Mouse (Mus musculus) thymus, postnatal 36 days (tissue): ENCODE measurements around the gene Gdf7.

Experiments used
- DNase-seq, 2 experiments: peaks; one replicate each; pipeline ENCODE4 v3.0.0; 2022; ENCODE audit warnings: mixed read lengths in 2 of 2

Gdf7 gene

DNA sequence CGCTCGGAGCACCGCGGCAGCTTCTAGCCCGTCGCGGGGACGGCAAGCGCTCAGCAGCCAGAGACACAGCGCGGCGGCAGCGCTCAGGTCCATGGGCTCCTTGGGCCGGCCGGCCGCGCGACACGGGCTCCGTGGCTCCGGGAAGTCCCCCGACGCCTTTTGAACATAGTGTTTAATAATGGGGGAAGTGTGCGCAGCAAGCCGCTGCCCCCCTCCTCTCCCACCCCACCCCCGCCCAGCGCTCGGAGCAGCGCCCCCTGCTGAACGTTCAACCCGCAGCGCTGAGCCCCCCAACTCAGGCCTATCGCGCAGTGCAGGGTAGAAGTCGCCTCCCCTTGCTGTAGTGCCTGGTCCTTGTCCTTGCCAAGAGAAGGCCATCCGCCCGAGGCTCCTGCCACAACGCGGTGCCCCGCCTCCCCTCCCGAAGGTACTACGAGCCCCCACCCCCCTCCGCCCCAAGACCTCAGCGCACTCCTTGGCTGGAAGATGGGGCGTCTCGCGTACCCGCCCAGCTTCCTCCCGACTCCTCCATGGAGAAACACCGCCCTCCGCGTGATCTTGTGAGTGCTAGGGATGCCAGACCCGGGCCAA is at the start of gene Gdf7:
Gene Gdf7 (minus strand): TSS at position 114 of the 591 bp plus-strand sequence.
- no peak for DNase-seq

DNA sequence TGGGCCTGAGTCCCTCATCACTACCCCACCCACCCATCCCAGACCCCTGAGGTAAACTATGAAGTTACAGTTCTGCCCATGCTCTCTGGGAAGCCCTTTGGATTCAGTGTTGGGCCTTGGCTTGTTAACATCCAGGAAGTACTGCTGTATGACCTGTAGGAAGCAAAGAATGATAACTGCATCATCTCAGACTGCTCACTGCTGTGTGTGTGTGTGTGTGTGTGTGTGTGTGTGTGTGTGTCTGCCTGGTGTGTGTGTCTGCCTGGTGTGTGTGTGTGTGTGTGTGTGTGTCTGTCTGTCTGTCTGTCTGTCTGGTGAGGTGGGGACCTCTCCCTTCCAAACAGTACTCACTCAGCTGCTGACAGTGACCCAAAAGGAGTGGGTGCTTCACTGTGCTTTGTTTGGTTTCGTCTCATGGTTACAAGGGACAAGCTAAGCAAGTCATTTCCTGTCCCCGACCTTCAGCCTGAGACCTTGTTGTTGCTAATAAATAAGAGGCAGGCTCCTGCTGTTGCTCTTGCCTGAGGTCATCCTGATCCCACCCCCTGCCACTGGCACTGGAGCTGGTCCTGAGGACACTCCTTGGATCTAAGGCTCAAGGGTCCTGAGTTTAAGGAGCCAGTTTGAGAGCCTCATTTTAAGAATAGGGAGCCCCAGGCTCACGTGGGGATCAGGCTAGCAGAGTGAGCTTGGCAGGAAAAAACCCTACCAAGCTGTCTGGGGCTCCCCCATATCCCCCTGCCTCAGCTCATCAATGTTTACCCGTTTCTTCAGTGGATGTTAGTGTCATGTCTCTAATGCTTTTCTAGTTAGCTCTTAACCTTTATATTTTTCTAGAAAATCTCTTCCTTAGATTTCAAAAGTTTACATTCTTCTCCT is 49.5 kb upstream of the Gdf7 start:
- no peak for DNase-seq

DNA sequence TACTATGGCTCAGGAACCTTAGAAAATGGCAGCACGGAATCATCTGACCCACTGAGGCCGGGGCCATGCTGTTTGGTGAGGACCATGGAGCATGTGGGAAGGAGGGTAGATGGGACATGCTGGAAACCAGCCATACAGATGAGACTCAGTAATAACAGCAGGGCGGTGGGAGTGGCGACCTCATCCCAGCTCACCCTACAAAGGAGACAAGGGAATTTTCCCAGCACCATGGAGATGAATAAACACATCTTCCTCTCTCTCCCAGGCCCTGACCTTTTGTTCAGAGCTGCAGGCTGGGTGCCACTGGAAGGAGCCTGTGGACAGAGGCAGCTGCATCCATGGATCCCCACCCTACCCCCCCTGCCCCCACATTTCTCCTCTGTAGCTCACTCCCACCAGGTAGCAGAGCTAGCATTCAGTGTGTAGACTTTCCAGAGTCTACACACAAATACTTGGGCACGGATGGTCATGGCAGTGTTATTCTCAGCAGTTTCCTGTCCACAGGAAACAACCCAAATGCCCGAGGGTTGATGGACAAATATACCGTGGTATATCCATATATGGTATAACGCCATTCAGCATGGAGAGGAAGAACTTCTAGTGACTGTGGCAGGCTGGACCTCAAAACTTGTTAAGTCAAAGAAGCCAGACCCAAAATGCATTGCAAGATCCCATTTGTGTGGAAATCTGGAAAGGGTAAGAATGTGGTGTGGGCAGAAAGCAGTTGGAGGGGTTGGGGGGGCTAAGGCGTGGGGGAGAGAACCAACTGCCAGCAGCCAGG is 47.2 kb upstream of the Gdf7 start:
- no peak for DNase-seq

DNA sequence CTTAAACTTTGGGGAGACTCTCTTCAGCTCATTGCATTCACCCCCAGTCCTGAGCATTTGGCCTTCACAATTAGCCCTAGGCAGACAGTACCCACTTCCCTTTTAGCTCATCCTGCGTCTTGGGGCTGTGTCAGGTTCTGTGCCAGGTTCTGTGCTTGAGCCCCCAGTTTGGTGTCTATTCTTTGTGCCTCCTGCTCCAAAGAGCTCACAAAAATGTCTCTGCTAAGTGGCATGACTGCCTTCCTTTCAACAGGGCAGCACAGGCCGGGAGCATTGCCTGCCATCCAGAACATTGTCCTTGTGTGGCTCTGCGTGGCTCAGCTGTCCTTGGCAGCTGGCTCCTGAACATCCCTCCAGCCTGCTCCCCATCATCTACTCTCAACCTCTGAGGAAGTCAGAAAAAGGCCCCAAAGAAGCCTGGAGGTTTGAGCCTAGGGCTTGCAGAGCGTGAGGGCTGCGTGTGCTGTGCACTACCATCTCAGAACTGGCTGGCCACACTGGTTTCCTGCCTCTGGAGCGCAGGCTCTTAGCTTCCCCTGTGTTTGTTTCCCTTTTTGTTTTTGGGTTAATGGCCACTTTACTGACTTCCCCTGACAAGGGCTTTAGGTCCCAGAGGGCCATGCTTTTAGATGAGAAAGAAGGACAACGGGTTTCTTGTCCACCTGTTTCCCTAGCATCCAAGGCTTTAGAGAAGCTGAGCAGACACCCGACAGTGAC is 46.1 kb upstream of the Gdf7 start:
- no peak for DNase-seq

DNA sequence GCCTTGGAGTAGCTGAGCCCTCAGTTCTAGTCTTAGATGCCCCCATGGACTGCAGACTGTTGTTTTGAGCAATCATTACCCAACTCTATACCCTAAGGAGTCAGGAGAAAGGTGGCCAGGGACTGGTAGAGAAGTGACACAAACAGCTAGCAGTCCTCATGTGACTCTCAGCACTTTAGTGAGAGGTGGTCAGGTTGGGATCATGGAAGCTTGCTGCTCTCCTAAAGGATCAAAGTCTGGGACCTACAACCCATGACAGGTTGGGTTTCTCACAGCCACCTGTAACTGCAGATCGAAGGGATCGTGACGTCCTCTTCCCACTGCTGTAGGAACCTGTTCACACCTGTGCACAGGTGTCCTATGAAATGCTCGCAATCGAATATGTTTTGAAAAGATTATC is 43.8 kb upstream of the Gdf7 start:
- DNase-seq, result no peak

DNA sequence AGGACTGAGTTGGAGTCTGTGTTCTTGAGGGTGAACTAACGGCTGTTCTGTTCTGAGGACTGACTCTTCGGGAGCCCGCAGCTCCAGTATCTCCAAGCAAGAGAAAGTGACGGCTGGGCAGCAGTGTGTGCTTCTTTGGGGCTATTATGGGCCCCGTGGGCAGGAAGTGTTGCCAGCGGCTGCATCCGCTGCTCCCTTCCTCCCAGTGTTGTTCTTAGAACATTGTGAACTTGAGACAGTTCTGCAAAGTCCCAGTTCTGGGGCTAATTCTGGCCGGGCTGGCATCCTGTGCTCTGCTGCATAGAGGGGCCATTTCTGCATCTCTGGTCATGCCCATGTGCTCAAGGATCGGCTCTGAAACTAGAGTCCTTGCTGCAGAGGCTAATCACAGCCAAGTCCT is 43.1 kb upstream of the Gdf7 start:
- peak in 1 of 2 experiments; percentile 11 for DNase-seq

DNA sequence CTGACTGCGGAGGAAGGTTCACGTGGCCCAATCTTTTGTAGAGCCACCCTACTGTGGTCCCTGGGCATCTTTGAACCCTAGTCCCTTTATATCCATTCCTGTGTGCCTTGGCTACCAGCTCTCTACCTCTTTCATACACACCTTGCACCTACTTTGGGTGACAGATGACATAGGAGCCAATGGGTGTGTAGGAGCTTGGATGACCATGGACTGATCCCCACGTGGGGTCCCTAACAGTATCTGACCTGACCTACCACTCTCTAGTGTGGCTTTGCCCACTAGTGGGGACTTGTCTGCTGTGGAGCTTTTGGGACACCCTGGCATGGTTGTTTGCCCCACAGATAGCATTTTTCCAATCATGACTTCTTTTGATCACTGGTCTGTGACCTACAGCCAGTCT is 41.6 kb upstream of the Gdf7 start:
- no peak for DNase-seq

DNA sequence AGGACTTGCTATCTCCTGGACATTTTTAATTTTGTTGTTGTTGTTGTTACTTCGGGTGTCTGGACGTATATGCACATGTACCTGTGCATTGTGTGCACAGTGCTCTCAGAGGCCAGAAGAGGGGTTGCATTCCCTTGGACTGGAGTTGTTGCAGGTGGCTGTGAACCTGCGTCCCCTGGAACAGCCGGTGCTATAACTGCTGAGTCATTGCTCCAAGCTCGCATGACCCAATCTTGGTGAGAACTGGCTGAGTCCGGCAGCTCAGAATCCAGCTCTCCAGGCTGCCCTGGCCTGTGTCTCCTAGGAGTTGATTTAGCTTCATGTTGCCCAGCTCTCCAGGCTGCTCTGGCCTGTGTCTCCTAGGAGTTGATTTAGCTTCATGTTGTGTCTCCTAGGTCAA is 39.3 kb upstream of the Gdf7 start:
- no peak for DNase-seq

DNA sequence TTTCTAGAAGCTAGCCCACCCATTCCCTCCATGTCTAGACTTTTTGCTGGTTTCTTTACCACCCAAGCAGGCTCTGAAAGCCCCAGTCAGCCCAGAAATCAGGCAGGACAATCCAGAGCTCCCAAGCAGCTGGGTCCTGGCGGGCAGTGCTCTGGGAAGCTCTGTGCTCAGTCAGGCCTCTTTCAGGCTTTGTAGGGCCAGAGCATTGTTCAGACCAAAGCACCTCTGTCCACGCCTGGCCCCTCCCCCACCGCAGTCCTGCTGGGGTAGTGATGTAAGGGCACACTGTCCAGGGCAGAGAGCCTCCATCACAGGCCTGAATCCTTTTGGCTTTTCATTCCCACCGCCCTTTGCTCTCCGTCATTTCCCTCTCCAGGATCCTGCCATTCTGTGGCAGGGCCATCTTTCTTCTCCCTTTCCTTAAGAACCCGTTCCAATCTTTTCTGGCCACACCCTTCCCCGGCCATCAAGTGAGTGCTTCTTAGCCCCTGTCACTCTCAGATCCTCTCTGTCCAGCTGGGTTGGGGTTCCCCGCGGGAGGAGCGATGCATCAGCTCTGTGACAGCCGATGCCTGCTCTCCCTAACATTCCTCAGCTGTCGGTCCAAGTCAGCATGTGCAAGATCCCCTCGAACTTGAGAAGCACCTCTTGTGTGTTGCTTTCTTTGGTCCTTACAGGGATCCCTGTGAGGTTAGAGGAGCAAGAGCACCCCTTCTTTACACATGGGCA is 38.0 kb upstream of the Gdf7 start:
- DNase-seq, result no peak

DNA sequence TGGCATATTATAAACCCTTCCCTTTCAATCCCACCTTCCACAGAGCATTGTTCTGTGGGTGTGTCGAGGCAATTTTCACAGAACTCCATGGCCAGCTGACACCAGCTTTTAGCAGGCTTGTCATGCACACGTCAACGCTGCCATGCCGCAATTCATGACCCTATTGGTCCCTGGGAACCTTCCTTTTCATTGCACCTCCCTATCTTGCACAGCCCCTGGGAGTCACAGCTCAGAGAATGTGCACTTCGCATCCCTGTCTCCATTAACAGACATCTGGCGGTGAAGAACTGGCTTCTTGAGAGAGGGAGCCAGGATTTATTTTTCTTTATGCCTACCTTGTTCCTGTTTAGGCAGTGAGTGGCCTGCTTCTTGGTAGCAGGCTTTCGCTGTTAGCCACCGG is 37.2 kb upstream of the Gdf7 start:
- DNase-seq, result no peak

DNA sequence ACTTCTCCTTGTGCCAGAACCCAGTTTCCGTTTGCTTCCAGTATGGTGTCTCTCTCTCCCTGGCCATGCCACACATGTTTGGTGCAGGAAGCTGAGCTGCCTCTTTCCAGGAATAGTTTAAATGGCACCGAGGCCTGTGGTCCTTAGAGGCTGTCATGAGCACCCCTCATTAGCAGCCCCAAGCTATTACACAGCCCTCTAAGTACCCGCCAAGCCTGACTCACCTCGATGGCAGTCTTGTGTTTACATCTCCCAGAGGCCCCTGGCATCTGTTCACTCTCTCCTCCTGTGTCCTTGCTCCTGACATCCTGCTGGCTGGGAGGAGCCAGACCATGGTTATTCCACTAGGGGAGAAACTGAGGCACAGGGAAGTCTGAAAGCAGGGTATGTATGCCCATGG is 36.7 kb upstream of the Gdf7 start:
- no peak for DNase-seq

DNA sequence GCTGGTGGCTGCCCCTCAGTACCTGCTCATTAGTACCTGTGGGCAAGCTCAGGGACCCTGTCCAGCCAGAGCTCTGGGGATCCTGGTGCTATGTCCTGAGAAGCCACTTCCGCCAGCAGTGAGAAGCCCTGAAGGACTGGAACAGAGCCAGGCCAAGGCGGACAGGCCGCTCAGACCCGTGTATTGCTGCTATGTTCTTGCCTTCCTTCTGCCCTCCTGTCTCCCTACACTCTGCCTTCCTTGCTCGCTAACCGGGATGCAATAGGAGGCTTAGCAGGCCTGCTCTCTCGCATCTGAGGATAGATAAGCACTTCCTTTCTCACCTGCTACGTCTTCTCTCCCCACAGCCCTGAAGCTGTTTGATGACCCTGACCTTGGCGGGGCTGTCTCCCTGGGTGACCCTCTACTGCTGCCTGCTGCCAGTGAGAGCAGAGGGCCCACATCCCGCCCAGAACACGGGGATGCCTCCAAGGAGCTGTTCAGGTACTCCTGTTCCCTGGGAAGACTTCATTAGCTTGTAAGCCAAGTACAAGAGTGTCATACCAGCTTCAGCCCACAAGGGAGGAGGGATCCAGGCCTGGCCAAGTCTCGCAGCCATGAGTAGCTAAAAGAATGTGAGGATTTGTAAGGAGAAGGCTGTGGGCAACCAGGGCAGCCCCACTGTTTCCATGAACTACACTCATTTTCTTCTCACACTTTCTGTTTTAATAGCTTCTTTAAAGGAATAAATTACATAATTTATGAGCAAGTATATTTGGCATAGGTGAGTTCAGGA is 35.7 kb upstream of the Gdf7 start:
- no peak for DNase-seq

DNA sequence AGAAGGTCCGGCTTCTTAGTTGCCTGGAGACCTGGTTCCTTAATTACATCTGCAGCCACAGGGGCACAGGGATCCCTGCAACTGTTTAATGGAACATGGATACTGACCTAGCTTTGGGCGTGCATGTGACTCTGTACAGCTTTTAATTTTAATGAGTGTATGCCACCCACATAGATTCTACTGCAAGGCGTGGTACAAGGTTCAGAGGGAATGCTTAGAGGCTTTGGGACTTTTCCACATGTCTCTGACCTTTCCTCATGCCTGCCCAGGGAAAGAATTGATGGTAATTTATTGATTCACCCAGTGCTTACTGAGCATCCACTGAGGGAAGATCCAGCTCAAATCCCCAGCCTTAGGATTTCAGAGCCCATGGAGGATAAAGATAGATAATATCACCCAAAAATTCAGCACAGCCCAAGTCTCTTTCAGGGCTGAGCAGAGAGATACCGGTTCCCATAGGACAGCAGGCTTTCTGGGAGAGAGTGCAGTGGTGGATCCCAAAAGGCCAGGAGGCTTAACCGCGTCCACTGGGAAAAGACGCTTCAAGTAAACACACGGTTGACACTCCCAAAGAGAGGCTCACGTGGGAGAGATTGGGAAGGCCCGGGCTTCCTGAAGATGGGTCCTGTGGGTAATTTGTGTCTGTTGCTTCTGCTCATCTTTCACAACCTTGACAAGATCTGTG is 35.0 kb upstream of the Gdf7 start:
- DNase-seq, result no peak

DNA sequence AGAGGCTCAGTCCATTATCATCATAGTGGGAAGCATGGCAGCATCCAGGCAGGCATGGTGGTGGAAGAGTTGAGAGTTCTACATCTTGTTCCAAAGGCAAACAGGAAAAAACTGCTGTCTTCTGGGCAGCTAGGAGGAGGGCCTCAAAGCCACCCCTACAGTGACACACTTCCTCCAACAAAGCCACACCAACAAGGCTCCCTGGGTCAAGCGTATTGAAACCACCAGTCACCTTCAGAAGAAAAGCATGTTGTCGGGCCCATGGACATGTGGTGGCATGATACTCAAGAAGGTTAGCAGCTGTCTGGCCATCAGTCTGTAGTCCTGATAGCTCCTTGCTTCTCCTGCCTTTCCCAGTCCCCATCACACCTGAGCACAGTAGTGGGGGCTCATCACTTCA is 33.7 kb upstream of the Gdf7 start:
- no peak for DNase-seq

DNA sequence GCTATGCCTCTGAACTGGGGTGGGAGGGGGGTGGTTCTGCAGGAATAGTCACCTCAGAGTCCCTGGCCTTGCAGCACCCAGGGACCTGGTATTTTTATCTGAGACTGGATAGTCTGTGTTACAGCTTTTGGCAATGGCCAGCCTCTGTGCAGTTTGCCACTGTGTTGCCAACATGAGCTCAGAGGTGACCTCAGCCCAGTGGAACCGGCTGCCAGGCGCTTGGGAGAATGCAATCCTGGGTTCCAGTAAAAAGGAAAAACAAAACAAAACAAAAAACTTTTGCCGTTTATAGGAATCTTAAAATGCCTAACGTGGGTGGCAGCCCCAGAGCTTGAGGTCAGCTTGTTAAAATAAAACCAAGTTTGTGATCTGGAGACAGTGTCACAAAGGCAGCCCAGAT is 32.5 kb upstream of the Gdf7 start:
- DNase-seq, result no peak

DNA sequence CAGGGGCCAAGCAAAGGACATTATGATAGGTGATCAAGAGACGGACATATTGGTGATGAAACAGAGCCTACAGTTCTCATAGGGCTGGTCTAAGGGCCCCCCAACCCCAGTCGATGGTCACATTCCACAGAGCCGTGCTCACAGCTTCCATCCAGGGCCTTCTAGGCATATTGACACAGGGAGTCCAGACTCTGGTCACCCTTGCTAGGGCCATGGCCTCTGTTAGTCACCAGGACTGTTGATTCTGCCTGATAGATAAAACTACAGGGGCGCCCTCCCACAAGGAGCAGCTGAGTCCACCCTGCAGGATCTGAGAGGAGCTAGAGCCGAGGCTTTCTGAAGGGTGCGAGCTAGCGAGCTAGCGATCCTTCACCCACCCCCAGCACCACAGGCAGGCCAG is 31.9 kb upstream of the Gdf7 start:
- no peak for DNase-seq

DNA sequence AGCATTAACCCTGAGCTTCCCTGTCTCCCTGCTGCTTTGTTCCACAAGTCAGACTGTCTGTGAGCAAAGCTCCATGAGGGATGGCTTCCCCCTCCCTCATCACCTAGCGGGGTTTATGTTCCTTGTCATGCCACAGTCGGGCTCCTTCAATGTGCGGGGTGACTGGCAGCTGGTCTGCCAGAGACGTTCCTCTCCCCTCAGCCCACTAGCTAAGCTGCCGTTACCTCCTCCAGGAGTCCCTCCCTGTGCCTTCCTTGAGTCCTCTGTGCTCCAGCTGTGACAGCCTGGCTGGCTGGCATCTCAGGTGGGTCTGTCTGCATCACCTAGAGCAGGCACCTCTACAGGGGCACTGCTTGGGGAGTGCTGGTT is 30.4 kb upstream of the Gdf7 start:
- DNase-seq, result no peak

DNA sequence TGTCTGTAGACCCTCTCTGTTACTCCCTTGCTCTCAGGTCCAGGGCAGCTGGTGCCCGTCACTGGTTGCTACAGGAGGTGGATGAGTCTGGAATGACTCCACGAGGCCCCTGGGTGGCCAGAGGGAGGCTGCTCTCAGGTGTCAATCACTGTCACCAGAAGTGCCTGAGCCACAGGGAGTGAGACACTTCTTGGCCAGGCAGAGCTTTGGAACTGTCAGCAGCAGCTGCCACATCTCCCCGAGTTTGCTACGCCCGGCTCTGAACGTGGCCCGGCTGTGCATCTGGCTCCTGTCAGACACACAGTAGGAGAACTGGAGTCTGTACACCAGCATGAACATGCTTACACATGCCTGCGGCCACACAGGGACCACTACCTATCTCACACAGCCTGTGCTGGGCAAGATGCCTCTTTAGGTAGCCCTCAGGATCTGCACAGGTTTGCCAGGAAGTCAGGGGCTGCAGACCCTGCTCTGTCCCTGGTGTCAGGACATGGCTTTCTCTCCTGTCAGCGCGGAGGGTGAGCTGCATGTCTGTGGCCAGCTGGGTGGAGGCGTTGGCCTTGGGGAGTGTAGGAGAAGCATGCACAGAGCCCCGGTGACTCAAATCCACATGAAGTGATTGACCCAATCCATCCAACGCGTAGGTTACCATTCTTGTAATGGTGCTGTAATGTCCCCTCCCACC is 29.9 kb upstream of the Gdf7 start:
- no peak for DNase-seq

DNA sequence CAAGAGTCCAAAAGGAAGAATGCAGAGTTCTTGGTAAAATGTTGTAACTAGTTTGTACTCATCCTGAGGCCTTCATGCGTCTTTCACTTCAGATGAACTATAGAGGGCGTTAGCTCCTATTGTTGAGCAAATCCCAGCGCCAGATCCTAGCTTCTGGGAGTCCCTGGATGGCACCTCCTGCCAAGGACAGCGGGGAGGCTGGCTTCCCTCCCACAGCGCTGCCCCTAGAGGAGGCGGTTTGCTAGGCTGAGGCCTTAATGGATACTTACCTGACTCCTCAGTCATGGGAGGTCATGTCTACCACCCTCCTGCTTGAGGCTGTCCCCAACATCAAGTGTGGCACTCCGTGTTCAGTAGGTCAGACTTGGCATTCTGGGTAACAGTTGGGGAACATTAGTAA is 27.5 kb upstream of the Gdf7 start:
- DNase-seq, result no peak

DNA sequence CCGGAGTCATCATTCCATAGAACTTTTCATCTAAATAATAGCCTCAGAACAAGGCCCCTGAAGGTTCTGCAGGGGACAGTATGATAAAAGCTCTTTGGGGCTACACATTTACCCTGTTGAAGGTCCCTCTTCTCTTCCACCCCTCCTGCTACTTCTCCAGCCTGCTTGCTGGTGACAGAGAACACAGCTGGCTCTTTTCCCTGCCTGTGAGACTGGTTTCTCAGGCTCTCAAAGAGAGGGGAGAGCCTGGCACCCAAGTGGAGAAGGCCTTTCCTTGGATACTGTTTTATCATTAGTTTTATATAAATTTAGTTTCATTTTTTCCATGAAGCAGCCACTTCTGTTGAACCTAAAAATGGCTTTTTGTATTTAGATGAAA is 25.9 kb upstream of the Gdf7 start:
- no peak for DNase-seq
